Mouse (Mus musculus) lung, embryonic 16.5 days (tissue): ENCODE data around the gene Kalrn. TPM values are rescaled to one million over a fixed set of nuclear protein-coding genes. Genes with fewer than 3 reads are reported as not detected.
A peak's percentile ranks its signal among the peaks of the same experiment; 100 is the strongest.

Experiments
- ATAC-seq: fragments of 200-750 bp; cut with Nextera tagmentation; 2 replicates; pipeline ENCODE4 v1.8.0; 2017; ENCODE audit warnings: low read depth, mild to moderate bottlenecking, moderate library complexity
- H3K27ac ChIP-seq: fragments of 300-500 bp; sonication (generic); 2 replicates; pipeline ENCODE4 v1.5.1; 2014; ENCODE audit warnings: mild to moderate bottlenecking, control low read depth, low read length
- H3K27me3 ChIP-seq: fragments of 300-500 bp; sonication (generic); 2 replicates; pipeline ENCODE4 v1.6.1; 2014; ENCODE audit warnings: low read depth, low read length, mixed read lengths; ENCODE audit not compliant: control insufficient read depth, insufficient read depth
- H3K36me3 ChIP-seq: fragments of 300-500 bp; sonication (generic); 2 replicates; pipeline ENCODE4 v1.6.1; 2014; ENCODE audit warnings: low read length; ENCODE audit not compliant: control insufficient read depth, insufficient read depth
- H3K4me1 ChIP-seq: fragments of 300-500 bp; sonication (generic); replicated peaks from 2 replicates; pipeline ENCODE4 v1.6.1; 2014; ENCODE audit warnings: low read length, mixed read lengths; ENCODE audit not compliant: control insufficient read depth, insufficient read depth
- H3K4me2 ChIP-seq: fragments of 300-500 bp; sonication (generic); 2 replicates; pipeline ENCODE4 v1.6.1; 2014; ENCODE audit warnings: low read depth, low read length, control low read depth
- H3K4me3 ChIP-seq: fragments of 300-500 bp; sonication (generic); 2 replicates; pipeline ENCODE4 v1.5.1; 2014; ENCODE audit warnings: mild to moderate bottlenecking, low read length, control low read depth
- H3K9ac ChIP-seq: fragments of 300-500 bp; sonication (generic); 2 replicates; pipeline ENCODE4 v1.6.1; 2014; ENCODE audit warnings: low read length, control low read depth
- H3K9me3 ChIP-seq: fragments of 300-500 bp; sonication (generic); 2 replicates; pipeline ENCODE4 v1.6.1; 2016; ENCODE audit warnings: low read length; ENCODE audit not compliant: control insufficient read depth
- WGBS: fragments of 180-500 bp; shearing (Covaris S2); extraction: QIAGEN DNeasy Blood & Tissue Kit; methylation state at CpG from one replicate; pipeline ENCODE4 v1.1.7; 2014; 5-methylcytosine and 5-hydroxymethylcytosine counted together
- polyA plus RNA-seq: library from polyadenylated mRNA; unstranded; fragments of >200 nt; fragmentation: Nextera tagmentation; extraction: Ambion mirVana; gene quantifications from 2 replicates; pipeline ENCODE4 v1.2.1, GENCODE M21; 2015

Gene Kalrn
- polyA plus RNA-seq, 1 experiment from 2014 or later: 16.8 TPM

- Histone ChIP-seq H3K4me2 (no peak overlapping the region), H3K27me3 (no peaks in the 10 kb centered on the region), H3K27ac (no peak overlapping the region), H3K4me1 (no peaks in the 10 kb centered on the region), H3K9ac (no peak overlapping the region), H3K36me3 (no peaks in the 10 kb centered on the region), H3K4me3 (no peak overlapping the region), H3K9me3 (no peaks in the 10 kb centered on the region)
- ATAC-seq: no peak
- 58% methylated on average over 17 of the region's 17 CpGs for WGBS
Observed at GRCm38 (mm10) chr16:33988358-33989012, 584.8 kb downstream of the Kalrn start.

- Histone ChIP-seq H3K4me2 (no peak overlapping the region), H3K4me1 (no peaks in the 10 kb centered on the region), H3K9me3 (no peaks in the 10 kb centered on the region), H3K9ac (no peak overlapping the region), H3K4me3 (no peak overlapping the region), H3K27me3 (no peaks in the 10 kb centered on the region), H3K27ac (no peak overlapping the region), H3K36me3 (no peaks in the 10 kb centered on the region)
- WGBS: 86% methylated on average over 7 of the region's 7 CpGs
- no peak for ATAC-seq
Observed at GRCm38 (mm10) chr16:33986993-33987392, 586.3 kb downstream of the Kalrn start.

- Histone ChIP-seq H3K36me3 (no peaks in the 10 kb centered on the region), H3K9ac (no peak overlapping the region), H3K27ac (no peak overlapping the region), H3K4me3 (no peak overlapping the region), H3K27me3 (no peaks in the 10 kb centered on the region), H3K4me1 (no peaks in the 10 kb centered on the region), H3K4me2 (no peak overlapping the region), H3K9me3 (no peaks in the 10 kb centered on the region)
- 77% methylated on average over 6 of the region's 6 CpGs for WGBS
- ATAC-seq: no peak
Observed at GRCm38 (mm10) chr16:33985372-33985771, 588.0 kb downstream of the Kalrn start.

GRCm38 (mm10) chr16:33983712-33984111, 589.6 kb downstream of the Kalrn start:
- H3K4me3 ChIP-seq: no peak overlapping the region
- WGBS: 95% methylated on average over 6 of the region's 6 CpGs
- no peaks in the 10 kb centered on the region for H3K9me3 ChIP-seq
- no peaks in the 10 kb centered on the region for H3K36me3 ChIP-seq
- H3K4me1 ChIP-seq: no peaks in the 10 kb centered on the region
- H3K27ac ChIP-seq: no peak overlapping the region
- no peak overlapping the region for H3K4me2 ChIP-seq
- ATAC-seq: no peak
- no peak overlapping the region for H3K9ac ChIP-seq
- H3K27me3 ChIP-seq: no peaks in the 10 kb centered on the region

GRCm38 (mm10) chr16:33979855-33980254, 593.5 kb downstream of the Kalrn start:
- H3K27me3 ChIP-seq: no peaks in the 10 kb centered on the region
- H3K4me3 ChIP-seq: no peak overlapping the region
- 46% methylated on average over 2 of the region's 2 CpGs for WGBS
- H3K9me3 ChIP-seq: no peaks in the 10 kb centered on the region
- no peak overlapping the region for H3K9ac ChIP-seq
- ATAC-seq: no peak
- no peaks in the 10 kb centered on the region for H3K4me1 ChIP-seq
- H3K27ac ChIP-seq: no peak overlapping the region
- no peak overlapping the region for H3K4me2 ChIP-seq
- no peaks in the 10 kb centered on the region for H3K36me3 ChIP-seq

GRCm38 (mm10) chr16:33967283-33967640, 606.1 kb downstream of the Kalrn start:
- Histone ChIP-seq H3K27ac (peak overlapping the region; percentile 68), H3K4me2 (peak overlapping the region; percentile 75), H3K9me3 (no peaks in the 10 kb centered on the region), H3K27me3 (no peaks in the 10 kb centered on the region), H3K4me3 (peak overlapping the region; percentile 70), H3K4me1 (peaks cover 7% of the 10 kb centered on the region), H3K9ac (peak overlapping the region; percentile 78), H3K36me3 (peaks cover 8% of the 10 kb centered on the region)
- WGBS: 39% methylated on average over 2 of the region's 2 CpGs
- ATAC-seq: peak; percentile 52

- no peaks in the 10 kb centered on the region for H3K9me3 ChIP-seq
- peaks cover 7% of the 10 kb centered on the region for H3K4me1 ChIP-seq
- H3K36me3 ChIP-seq: peaks cover 8% of the 10 kb centered on the region
- H3K9ac ChIP-seq: peak within 1 kb of the TSS; percentile 78
- ATAC-seq: peak; percentile 96
- peak within 1 kb of the TSS; percentile 75 for H3K4me2 ChIP-seq
- under 1% methylated on average over 44 of the region's 44 CpGs for WGBS
- no peaks in the 10 kb centered on the region for H3K27me3 ChIP-seq
- peak within 1 kb of the TSS; percentile 70 for H3K4me3 ChIP-seq
- H3K27ac ChIP-seq: peak within 1 kb of the TSS; percentile 68
Observed at GRCm38 (mm10) chr16:33966538-33967282, 606.6 kb downstream of the Kalrn start, which contains the start of gene Umps. TSS of gene Umps (minus strand) at chr16:33967038.

- ATAC-seq: peak; percentile 8; the same call in 1 of the 2 replicates
- H3K4me1 ChIP-seq: peaks cover 7% of the 10 kb centered on the region
- peak overlapping the region; percentile 75 for H3K4me2 ChIP-seq
- H3K4me3 ChIP-seq: peak overlapping the region; percentile 70
- peak overlapping the region; percentile 68 for H3K27ac ChIP-seq
- H3K9me3 ChIP-seq: no peaks in the 10 kb centered on the region
- H3K36me3 ChIP-seq: peaks cover 13% of the 10 kb centered on the region
- H3K9ac ChIP-seq: peak overlapping the region; percentile 78
- 5% methylated on average over 15 of the region's 15 CpGs for WGBS
- H3K27me3 ChIP-seq: no peaks in the 10 kb centered on the region
Observed at GRCm38 (mm10) chr16:33965878-33966537, 607.3 kb downstream of the Kalrn start.

- Histone ChIP-seq H3K4me1 (peaks cover 7% of the 10 kb centered on the region), H3K9me3 (no peaks in the 10 kb centered on the region), H3K27ac (no peak overlapping the region), H3K9ac (no peak overlapping the region), H3K27me3 (no peaks in the 10 kb centered on the region), H3K36me3 (peaks cover 23% of the 10 kb centered on the region), H3K4me3 (no peak overlapping the region), H3K4me2 (no peak overlapping the region)
- ATAC-seq: no peak
- WGBS: 76% methylated on average over 6 of the region's 6 CpGs
Observed at GRCm38 (mm10) chr16:33963509-33963908, 609.8 kb downstream of the Kalrn start.
